Mouse (Mus musculus) layer of hippocampus, adult 2 months (tissue): Measurements from ENCODE around the gene Rasgef1a. TPM values are rescaled to one million over a fixed set of nuclear protein-coding genes. Genes with fewer than 3 reads are reported as not detected.
A peak's percentile ranks its signal among the peaks of the same experiment; 100 is the strongest.

Source experiments
- DNase-seq, 2 experiments: peaks; one replicate each; pipeline ENCODE4 v3.0.0; 2022; ENCODE audit warnings: low spot score in 2 of 2
- H3K27ac ChIP-seq: fragments of 200-600 bp; 2 replicates; pipeline ENCODE4 v1.8.1; 2022
- H3K4me3 ChIP-seq: fragments of 200-600 bp; 2 replicates; pipeline ENCODE4 v1.8.1; 2022; ENCODE audit warnings: mild to moderate bottlenecking
- CTCF ChIP-seq: fragments of 200-600 bp; conservative IDR thresholded peaks from 2 replicates; pipeline ENCODE4 v1.8.1; 2022; ENCODE audit warnings: antibody characterized with exemption, mild to moderate bottlenecking, moderate library complexity
- total RNA-seq, 2 experiments: library from RNA; stranded (reverse); gene quantifications; 2 replicates each; pipeline ENCODE4 v1.2.3; 2021

The Rasgef1a gene
- total RNA-seq, 2 experiments from 2014 or later, result 216 to 231 TPM

DNA sequence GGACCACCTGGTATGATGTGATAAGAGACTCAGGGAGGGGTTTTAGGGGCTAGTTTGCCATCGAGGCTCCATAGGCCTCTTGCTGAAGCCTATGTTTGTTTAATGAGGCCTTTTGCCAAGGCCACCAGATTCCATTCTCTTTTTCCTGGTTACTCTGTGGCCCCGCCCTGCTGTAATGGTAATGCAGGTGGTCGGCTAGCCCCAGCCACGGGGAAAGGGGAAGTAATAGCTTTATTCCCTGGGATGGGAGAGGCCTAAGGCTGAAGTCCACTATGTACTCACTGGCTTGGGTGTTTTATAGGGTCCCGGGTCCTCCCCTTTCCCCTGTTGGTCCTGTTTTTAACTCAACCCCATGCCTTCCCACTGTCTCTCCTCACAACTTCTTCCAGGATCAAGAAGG, 25.6 kb downstream of the Rasgef1a start:
- TF ChIP-seq CTCF, result no peak
- DNase-seq, result no peak
- no peak overlapping the region for H3K4me3 ChIP-seq
- H3K27ac ChIP-seq, result peak overlapping the region; percentile 18; the same call in 1 of the 2 replicates

- no peak for TF ChIP-seq CTCF
- no peak overlapping the region for H3K4me3 ChIP-seq
- H3K27ac ChIP-seq, result no peak overlapping the region; the same call in 1 of the 2 replicates
- DNase-seq, result no peak
Observed at GRCm38 (mm10) chr6:118045180-118045579, 33.9 kb downstream of the Rasgef1a start.

- TF ChIP-seq CTCF, result no peak
- no peak for DNase-seq
- Histone ChIP-seq H3K4me3 (no peak overlapping the region), H3K27ac (peak overlapping the region; percentile 43; the same call in 1 of the 2 replicates)
Observed at GRCm38 (mm10) chr6:118045892-118046291, 34.7 kb downstream of the Rasgef1a start.

DNA sequence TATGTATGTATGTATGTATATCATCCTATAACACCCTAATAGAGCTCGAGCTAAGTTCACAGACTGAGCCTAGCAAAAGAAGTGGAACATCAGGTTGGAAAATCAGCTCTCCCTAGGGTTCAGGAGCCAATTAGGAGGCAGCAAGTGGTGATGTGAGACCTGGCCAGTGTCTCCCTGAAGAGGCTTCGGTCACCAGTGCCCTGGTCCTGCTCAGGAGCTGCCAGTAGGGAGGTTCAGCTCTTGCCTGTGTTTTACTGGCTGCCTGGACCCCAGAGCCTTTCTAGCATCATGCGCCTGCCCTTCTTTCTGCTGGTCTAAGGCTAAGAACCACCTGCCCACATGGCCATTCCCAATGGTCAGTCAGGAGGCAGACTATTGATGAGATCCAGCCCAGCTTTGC, 35.3 kb downstream of the Rasgef1a start:
- no peak for DNase-seq
- TF ChIP-seq CTCF, result no peak
- peak overlapping the region; percentile 53; the same call in 1 of the 2 replicates for H3K27ac ChIP-seq

DNA sequence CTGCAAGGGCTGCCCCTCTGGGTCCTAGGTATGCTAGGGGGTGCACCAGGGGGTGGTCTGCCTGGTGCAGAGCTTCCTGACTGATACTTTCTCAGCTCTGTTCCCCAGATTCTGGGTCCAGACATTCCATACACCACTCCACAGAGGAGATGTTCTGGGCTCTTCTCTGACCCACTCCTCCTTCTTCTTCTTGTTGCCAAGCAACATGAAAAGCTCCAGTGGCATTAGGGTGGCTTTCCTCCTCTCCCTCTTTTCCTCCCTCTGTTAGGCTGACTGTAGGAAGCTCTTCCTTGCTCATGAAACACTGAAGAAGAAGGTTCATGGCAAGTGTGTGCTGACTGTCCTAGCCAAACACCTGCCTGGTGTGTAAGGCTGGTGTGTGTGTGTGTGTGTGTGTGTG, 35.7 kb downstream of the Rasgef1a start:
- Histone ChIP-seq H3K4me3 (no peak overlapping the region), H3K27ac (peak overlapping the region; percentile 53; the same call in 1 of the 2 replicates)
- no peak for DNase-seq
- no peak for TF ChIP-seq CTCF

More for the DNA sequence above, 35.3 kb downstream of the Rasgef1a start:
- H3K4me3 ChIP-seq, result no peak overlapping the region

DNA sequence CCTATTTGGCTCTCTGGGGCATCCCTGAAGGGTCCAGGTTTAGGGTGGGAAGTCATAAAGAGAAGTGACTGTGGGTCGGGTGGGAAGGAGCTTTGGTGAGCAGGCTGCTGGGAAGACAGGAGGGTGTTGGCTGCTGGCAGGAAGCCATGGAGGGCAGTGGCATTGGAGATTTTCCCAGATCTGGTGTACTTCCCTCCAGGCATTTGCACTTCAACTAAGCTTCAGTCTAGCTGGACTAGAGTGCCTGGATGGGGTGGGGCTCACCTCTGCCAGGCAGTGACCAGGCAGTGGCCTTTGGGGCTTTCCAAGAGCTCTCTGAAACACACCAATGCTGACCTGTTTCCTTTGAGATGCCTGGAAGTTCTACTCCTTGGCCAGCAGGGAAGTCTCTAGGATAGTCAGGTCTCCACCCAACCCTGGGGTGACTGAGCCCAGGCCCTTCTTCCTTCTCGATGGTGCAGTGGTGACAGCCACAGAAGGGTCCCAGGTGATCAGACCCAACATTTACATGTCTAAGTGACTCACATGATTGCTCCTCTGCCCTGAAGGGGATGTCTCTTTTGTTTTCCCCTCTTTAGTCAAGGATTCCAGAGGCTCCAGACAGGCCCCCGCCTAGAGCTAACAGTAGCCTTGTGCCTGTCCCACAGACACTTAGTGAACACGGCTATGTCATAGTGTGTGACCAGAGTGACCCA, 36.7 kb downstream of the Rasgef1a start:
- H3K27ac ChIP-seq, result no peak overlapping the region; the same call in 1 of the 2 replicates
- no peak for TF ChIP-seq CTCF
- no peak overlapping the region for H3K4me3 ChIP-seq

GRCm38 (mm10) chr6:118049776-118050175, 38.5 kb downstream of the Rasgef1a start:
- Histone ChIP-seq H3K4me3 (no peak overlapping the region), H3K27ac (no peak overlapping the region)
- no peak for DNase-seq
- TF ChIP-seq CTCF, result no peak

More for the DNA sequence above, 36.7 kb downstream of the Rasgef1a start:
- no peak for DNase-seq

DNA sequence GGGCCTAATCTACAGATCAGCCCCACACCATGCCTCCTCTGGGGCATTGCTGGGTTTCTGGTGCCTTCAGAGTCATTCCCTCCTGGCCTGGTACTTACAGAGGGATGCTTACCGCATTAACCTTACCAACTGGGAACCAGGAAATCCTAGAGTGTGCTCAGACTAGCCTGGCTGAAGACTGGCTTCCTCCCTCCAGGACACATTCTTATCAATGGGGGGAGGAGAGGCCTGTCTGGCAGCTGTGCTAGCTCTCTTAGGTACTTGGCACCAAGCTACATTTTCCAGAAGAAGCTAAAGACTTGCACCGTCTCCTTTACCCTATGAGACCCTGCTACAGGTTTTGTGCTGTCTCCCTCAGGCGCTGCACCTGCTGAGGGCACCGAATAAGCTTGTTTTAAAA, 40.2 kb downstream of the Rasgef1a start:
- peak overlapping the region; percentile 52; the same call in 1 of the 2 replicates for H3K27ac ChIP-seq

GRCm38 (mm10) chr6:118055209-118055608, 44.0 kb downstream of the Rasgef1a start:
- H3K27ac ChIP-seq, result peak overlapping the region; percentile 71
- H3K4me3 ChIP-seq, result peak overlapping the region; percentile 3; the same call in 1 of the 2 replicates
- DNase-seq, result peak; percentile 41 to 49
- peak; percentile 60 for TF ChIP-seq CTCF

More for the DNA sequence above, 40.2 kb downstream of the Rasgef1a start:
- DNase-seq, result no peak
- H3K4me3 ChIP-seq, result no peak overlapping the region
- TF ChIP-seq CTCF, result no peak

DNA sequence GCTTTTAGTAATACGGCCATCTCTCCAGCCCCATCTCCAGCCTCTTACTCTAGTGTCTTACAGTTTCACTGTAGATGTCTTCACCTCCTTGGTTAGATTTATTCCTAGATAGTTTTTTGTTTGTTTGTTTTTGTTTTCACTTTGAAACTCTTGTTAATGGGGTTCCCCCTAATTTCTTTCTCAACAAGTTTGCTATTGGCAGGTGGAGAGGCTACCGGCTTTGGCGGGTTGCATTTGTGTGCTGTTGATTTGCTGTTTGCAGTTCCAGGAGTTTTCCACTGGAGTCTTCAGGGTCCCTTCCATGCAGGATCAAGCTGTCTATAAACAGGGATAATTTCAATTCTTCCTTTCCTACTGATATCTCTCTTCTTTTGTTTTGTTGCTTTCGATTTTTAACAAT, 50.0 kb downstream of the Rasgef1a start:
- no peak for DNase-seq
- no peak overlapping the region for H3K27ac ChIP-seq
- H3K4me3 ChIP-seq, result no peak overlapping the region
- TF ChIP-seq CTCF, result no peak

- TF ChIP-seq CTCF, result no peak
- H3K27ac ChIP-seq, result no peak overlapping the region
- DNase-seq, result no peak
- no peak overlapping the region for H3K4me3 ChIP-seq
Observed at GRCm38 (mm10) chr6:118063266-118063665, 52.0 kb downstream of the Rasgef1a start.

DNA sequence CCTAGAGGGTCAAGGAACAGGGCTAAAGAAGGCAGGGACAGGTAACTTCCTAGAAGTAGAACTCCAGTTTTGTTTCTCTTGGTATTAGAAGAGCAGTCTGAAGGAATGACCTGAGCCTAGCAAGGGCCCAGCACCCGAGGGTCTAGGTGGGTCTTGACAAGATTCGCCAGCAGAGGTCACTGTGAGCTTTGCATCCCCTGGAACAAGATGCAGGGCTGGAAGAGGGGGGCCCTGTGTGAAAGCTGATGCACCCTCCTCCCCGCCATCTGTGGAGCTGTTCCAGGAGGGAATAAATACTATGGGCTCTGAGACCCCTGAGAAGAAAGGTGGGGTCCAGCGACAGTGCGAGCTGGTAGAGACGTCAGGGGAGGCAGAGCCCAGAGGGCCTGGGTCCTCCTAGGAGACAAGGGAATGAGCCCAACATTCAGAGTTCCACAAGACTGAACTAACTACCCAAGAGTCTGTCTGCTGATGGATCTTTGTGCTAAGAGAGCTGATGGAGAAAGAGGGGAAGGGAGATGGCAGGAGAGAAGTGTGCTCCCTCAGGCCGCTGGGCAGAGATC, 53.8 kb downstream of the Rasgef1a start:
- DNase-seq, result peak; percentile 48 to 55
- Histone ChIP-seq H3K4me3 (no peak overlapping the region; the same call in 1 of the 2 replicates), H3K27ac (peak overlapping the region; percentile 85; the same call in 1 of the 2 replicates)
- peak; percentile 80 for TF ChIP-seq CTCF

GRCm38 (mm10) chr6:118065837-118066198, 54.6 kb downstream of the Rasgef1a start:
- H3K27ac ChIP-seq, result peak overlapping the region; percentile 85
- peak overlapping the region; percentile 57 for H3K4me3 ChIP-seq
- DNase-seq, result no peak
- TF ChIP-seq CTCF, result no peak
